Mouse (Mus musculus) gonadal fat pad, adult 2 months (tissue): ENCODE measurements at regions not wholly inside any gene's neighbourhood (a gene's known extent, or its start where the extent isn't known, plus 50 kb on each side); places are given as distances from the start of the nearest gene placed in this dataset.
"Not testable (repeated sequence)": the region's sequence is repeated elsewhere in the genome, so short reads cannot be mapped to it uniquely, and the experiment has no call there.

Source experiments
- DNase-seq: peaks from one replicate; pipeline ENCODE4 v3.0.0-alpha.2; 2012; ENCODE audit warnings: low read depth

- no peak for DNase-seq
These were observed 208.4 kb downstream of the Amd2 start for GRCm38 (mm10) chr10:35503328-35503727.

GRCm38 (mm10) chr10:35502620-35503019 is 209.1 kb downstream of the Amd2 start:
- peak; percentile 10 for DNase-seq

GRCm38 (mm10) chr10:35502075-35502474 is 209.6 kb downstream of the Amd2 start:
- DNase-seq: no peak

- not testable (repeated sequence) for DNase-seq
These were observed 232.9 kb downstream of the Amd2 start for GRCm38 (mm10) chr10:35478786-35479185.

- DNase-seq: no peak
These were observed 265.2 kb downstream of the Amd2 start for GRCm38 (mm10) chr10:35446471-35446870.

GRCm38 (mm10) chr10:35444916-35445315 is 266.8 kb downstream of the Amd2 start:
- DNase-seq: no peak

- no peak for DNase-seq
These were observed 267.8 kb downstream of the Amd2 start for GRCm38 (mm10) chr10:35443911-35444310.
